Mouse (Mus musculus) liver, postnatal 0 days (tissue): ENCODE data around the gene Uchl4.

Source experiments
- CTCF ChIP-seq: sonication (generic); IDR thresholded peaks from 2 replicates; pipeline ENCODE4 v1.5.1; 2016; ENCODE audit warnings: antibody characterized with exemption, low read depth
- EP300 ChIP-seq: IDR thresholded peaks from 2 replicates; pipeline ENCODE4 v1.6.1; 2016; ENCODE audit warnings: antibody characterized with exemption, low read depth, mild to moderate bottlenecking

- TF ChIP-seq CTCF: peak; percentile 85
- TF ChIP-seq EP300: no peak
Measured at GRCm38 (mm10) chr9:64277706-64278105, 42.7 kb downstream of the Uchl4 start.
